In genomic region chr4:63408247-63408646, GRCm38 (mm10) we compare ENCODE assay signal across 8 mouse cellular contexts. TPM values are rescaled to one million over a fixed set of nuclear protein-coding genes. Genes with fewer than 3 reads are reported as not detected.
DNase-seq lines count a peak whose midpoint lies in the region; ATAC-seq lines count a peak whose summit lies in the region.

No protein-coding gene starts in this region.

- no peaks in the 10 kb centered on the region for H3K9me3 ChIP-seq in heart, embryonic 12.5 days (replicated peaks)
- H3K9me3 ChIP-seq in forebrain, embryonic 15.5 days = no peaks in the 10 kb centered on the region

- H3K4me1 ChIP-seq in heart, embryonic 12.5 days (replicated peaks) = peaks cover 45% of the 10 kb centered on the region
- peaks cover 70% of the 10 kb centered on the region for H3K4me1 ChIP-seq in forebrain, embryonic 15.5 days

- H3K27me3 ChIP-seq in heart, embryonic 12.5 days (replicated peaks) = no peaks in the 10 kb centered on the region; the same call in 1 of the 2 replicates
- no peaks in the 10 kb centered on the region for H3K27me3 ChIP-seq in forebrain, embryonic 15.5 days

- H3K4me3 ChIP-seq in heart, embryonic 12.5 days = no peak overlapping the region
- H3K4me3 ChIP-seq in forebrain, embryonic 15.5 days = peak overlapping the region; percentile 85

- H3K36me3 ChIP-seq in heart, embryonic 12.5 days = no peaks in the 10 kb centered on the region
- no peaks in the 10 kb centered on the region for H3K36me3 ChIP-seq in forebrain, embryonic 15.5 days

- H3K4me2 ChIP-seq in heart, embryonic 12.5 days = no peak overlapping the region
- H3K4me2 ChIP-seq in forebrain, embryonic 15.5 days (replicated peaks) = peak overlapping the region; percentile 99

- ATAC-seq in heart, embryonic 12.5 days (ENCODE audit: insufficient number of reproducible peaks, low FRiP score) = no peak
- ATAC-seq in forebrain, embryonic 15.5 days (replicated peaks) = peak; percentile 17

- WGBS in heart, embryonic 12.5 days = 60% methylated on average over 7 of the region's 7 CpGs
- WGBS in forebrain, embryonic 15.5 days = 14% methylated on average over 7 of the region's 7 CpGs

- peak; percentile 95 for DNase-seq in heart, adult 11 months
- peak; percentile 21 for DNase-seq in CD4-positive helper T cell, adult 2 months (ENCODE audit: low read depth, low spot score)
- DNase-seq in lung, postnatal 36 days = peak; percentile 10
- DNase-seq in retina, embryonic 14.5 days (ENCODE audit: low spot score) = no peak
- DNase-seq in kidney, postnatal 14 days = no peak
- no peak for DNase-seq in adrenal gland, postnatal 25 days

- H3K27ac ChIP-seq in heart, embryonic 12.5 days (ENCODE audit: poor library complexity, severe bottlenecking) = no peak overlapping the region
- peak overlapping the region; percentile 86 for H3K27ac ChIP-seq in forebrain, embryonic 15.5 days (replicated peaks)

- H3K9ac ChIP-seq in heart, embryonic 12.5 days = no peak overlapping the region
- peak overlapping the region; percentile 29 for H3K9ac ChIP-seq in forebrain, embryonic 15.5 days (replicated peaks)

RNA-seq across cellular contexts. Expression of gene Akna, which starts 5.1 kb away (rescaled TPM):
- polyA plus RNA-seq in heart, embryonic 12.5 days (2016; fragmentation: Nextera tagmentation; extraction: Ambion mirVana) = 3.0 and 3.3 TPM in 2 replicates
- polyA plus RNA-seq in forebrain, embryonic 15.5 days (2015; fragmentation: Nextera tagmentation; extraction: Ambion mirVana) = 12.4 and 16.0 TPM in 2 replicates
- total RNA-seq in adrenal gland, postnatal 25 days (2021) = 2.7 and 3.8 TPM in 2 replicates

RNA-seq across cellular contexts. Expression of gene Orm2, which starts 46.0 kb away (rescaled TPM):
- not detected in 2 replicates for polyA plus RNA-seq in heart, embryonic 12.5 days (2016; fragmentation: Nextera tagmentation; extraction: Ambion mirVana)
- polyA plus RNA-seq in forebrain, embryonic 15.5 days (2015; fragmentation: Nextera tagmentation; extraction: Ambion mirVana) = not detected in 2 replicates
- 3.3 and 6.7 TPM in 2 replicates for total RNA-seq in adrenal gland, postnatal 25 days (2021)

RNA-seq across cellular contexts. Expression of gene Orm3, which starts 52.3 kb away (rescaled TPM):
- not detected in 2 replicates for polyA plus RNA-seq in heart, embryonic 12.5 days (2016; fragmentation: Nextera tagmentation; extraction: Ambion mirVana)
- polyA plus RNA-seq in forebrain, embryonic 15.5 days (2015; fragmentation: Nextera tagmentation; extraction: Ambion mirVana) = not detected in 2 replicates
- total RNA-seq in adrenal gland, postnatal 25 days (2021) = 9.9 and 10.4 TPM in 2 replicates

Comparison
In these comparisons a context has a peak if more than half of its experiments do, and no peak if none do; other contexts are left out.
1. DNase-seq: peak in heart, adult 11 months (single experiment), CD4-positive helper T cell, adult 2 months (single experiment) and lung, postnatal 36 days (single experiment); none in retina, embryonic 14.5 days (single experiment), kidney, postnatal 14 days (single experiment) and adrenal gland, postnatal 25 days (single experiment).